Mouse (Mus musculus): ENCODE data around the gene Aph1a. TPM values are rescaled to one million over a fixed set of nuclear protein-coding genes. Genes with fewer than 3 reads are reported as not detected.

Aph1a gene
- polyA plus RNA-seq, 1 experiment from 2014 or later, result 35.1 TPM

Other genes with a start within 250 kb of the Aph1a start
- 37.9 and 43.1 TPM in 2 replicates for gene Mcl1, start 235.2 kb upstream of the Aph1a start, polyA plus RNA-seq (2015; fragmentation: Nextera tagmentation; extraction: Ambion mirVana)
- 0.80 and 1.0 TPM in 2 replicates for gene Adamtsl4, start 206.1 kb upstream of the Aph1a start, polyA plus RNA-seq (2015; fragmentation: Nextera tagmentation; extraction: Ambion mirVana)
- 10.0 and 11.5 TPM in 2 replicates for gene Ecm1, start 154.4 kb upstream of the Aph1a start, polyA plus RNA-seq (2015; fragmentation: Nextera tagmentation; extraction: Ambion mirVana)
- gene Tars2, start 133.8 kb upstream of the Aph1a start, polyA plus RNA-seq (2015; fragmentation: Nextera tagmentation; extraction: Ambion mirVana), result 46.2 and 54.1 TPM in 2 replicates
- 21.0 and 24.6 TPM in 2 replicates for gene Rprd2, start 75.1 kb upstream of the Aph1a start, polyA plus RNA-seq (2015; fragmentation: Nextera tagmentation; extraction: Ambion mirVana)
- 33.0 and 35.4 TPM in 2 replicates for gene Prpf3, start 38.1 kb upstream of the Aph1a start, polyA plus RNA-seq (2015; fragmentation: Nextera tagmentation; extraction: Ambion mirVana)
- gene Mrps21, start 22.4 kb upstream of the Aph1a start, polyA plus RNA-seq (2015; fragmentation: Nextera tagmentation; extraction: Ambion mirVana), result 247 and 260 TPM in 2 replicates
- 4.8 and 5.2 TPM in 2 replicates for gene Ciart, start 11.7 kb upstream of the Aph1a start, polyA plus RNA-seq (2015; fragmentation: Nextera tagmentation; extraction: Ambion mirVana)
- gene BC028528, start 2.0 kb upstream of the Aph1a start, polyA plus RNA-seq (2015; fragmentation: Nextera tagmentation; extraction: Ambion mirVana), result 18.2 and 18.5 TPM in 2 replicates
- 7.6 and 9.2 TPM in 2 replicates for gene Car14, start 10.7 kb downstream of the Aph1a start, polyA plus RNA-seq (2015; fragmentation: Nextera tagmentation; extraction: Ambion mirVana)
- 110 and 131 TPM in 2 replicates for gene Anp32e, start 35.3 kb downstream of the Aph1a start, polyA plus RNA-seq (2015; fragmentation: Nextera tagmentation; extraction: Ambion mirVana)
- 46.1 and 54.6 TPM in 2 replicates for gene Plekho1, start 102.0 kb downstream of the Aph1a start, polyA plus RNA-seq (2015; fragmentation: Nextera tagmentation; extraction: Ambion mirVana)
- gene Vps45, start 164.5 kb downstream of the Aph1a start, polyA plus RNA-seq (2015; fragmentation: Nextera tagmentation; extraction: Ambion mirVana), result 62.0 and 64.7 TPM in 2 replicates
- gene Otud7b, start 210.6 kb downstream of the Aph1a start, polyA plus RNA-seq (2015; fragmentation: Nextera tagmentation; extraction: Ambion mirVana), result 7.0 and 8.4 TPM in 2 replicates